Mouse (Mus musculus): ENCODE measurements around the gene Dgki. TPM values are rescaled to one million over a fixed set of nuclear protein-coding genes. Genes with fewer than 3 reads are reported as not detected.

Gene Dgki
- polyA plus RNA-seq, 1 experiment from 2014 or later = 4.0 TPM

DNA sequence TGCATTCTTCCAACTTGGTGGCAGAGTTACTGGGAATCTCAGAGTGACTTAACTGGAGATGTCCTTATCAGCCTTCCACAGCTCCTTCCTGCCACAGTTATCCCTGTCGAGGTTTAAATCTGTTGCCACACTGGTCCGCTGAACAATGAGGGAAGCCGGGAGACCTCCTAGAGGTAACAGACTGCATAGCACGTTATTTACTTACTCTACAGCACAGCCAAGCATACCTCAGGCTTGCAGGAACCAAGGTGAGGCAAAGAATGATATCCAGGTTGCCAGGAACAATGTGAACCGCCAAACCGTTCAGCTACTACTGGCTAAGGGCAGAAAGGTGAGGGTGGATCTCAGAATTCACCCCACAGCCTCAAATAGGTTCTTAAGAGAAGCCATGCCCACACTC is 78.0 kb downstream of the Dgki start:
- H3K9me3 ChIP-seq = no peaks in the 10 kb centered on the region
- WGBS = 53% methylated on average over 6 of the region's 6 CpGs
- no peak overlapping the region for H3K4me2 ChIP-seq
- H3K27ac ChIP-seq = no peak overlapping the region
- no peak overlapping the region for H3K4me3 ChIP-seq (replicated peaks)
- no peak for ATAC-seq (ENCODE audit: low FRiP score)
- H3K9ac ChIP-seq = no peak overlapping the region
- peaks cover 12% of the 10 kb centered on the region for H3K4me1 ChIP-seq
- H3K36me3 ChIP-seq (replicated peaks) = no peaks in the 10 kb centered on the region
- H3K27me3 ChIP-seq = no peaks in the 10 kb centered on the region

DNA sequence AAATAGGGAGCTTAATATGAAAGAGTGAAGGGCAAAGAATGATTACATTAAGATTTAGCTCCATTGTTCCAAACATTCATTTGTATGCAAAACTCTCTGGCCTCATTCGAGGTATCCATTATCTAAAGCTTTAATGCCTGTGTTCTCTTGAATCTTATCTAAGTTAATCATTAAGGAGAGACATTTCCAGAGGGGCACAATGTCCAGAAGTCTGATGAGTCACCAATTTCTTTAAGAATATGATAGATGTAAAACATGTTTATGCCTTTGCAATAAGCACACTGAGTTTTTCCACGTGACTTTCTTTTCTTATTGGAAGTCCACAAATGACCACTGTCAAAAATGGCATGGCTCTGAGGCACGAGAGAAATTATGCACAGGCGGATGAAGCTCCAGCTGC is 80.9 kb downstream of the Dgki start:
- H3K4me3 ChIP-seq (replicated peaks) = no peak overlapping the region
- no peak overlapping the region for H3K9ac ChIP-seq
- no peak overlapping the region for H3K27ac ChIP-seq
- H3K36me3 ChIP-seq (replicated peaks) = no peaks in the 10 kb centered on the region
- no peak for ATAC-seq (ENCODE audit: low FRiP score)
- no peak overlapping the region for H3K4me2 ChIP-seq
- peaks cover 18% of the 10 kb centered on the region for H3K4me1 ChIP-seq
- H3K27me3 ChIP-seq = no peaks in the 10 kb centered on the region; the same call in 1 of the 2 replicates
- H3K9me3 ChIP-seq = no peaks in the 10 kb centered on the region
- 77% methylated on average over 4 of the region's 4 CpGs for WGBS

DNA sequence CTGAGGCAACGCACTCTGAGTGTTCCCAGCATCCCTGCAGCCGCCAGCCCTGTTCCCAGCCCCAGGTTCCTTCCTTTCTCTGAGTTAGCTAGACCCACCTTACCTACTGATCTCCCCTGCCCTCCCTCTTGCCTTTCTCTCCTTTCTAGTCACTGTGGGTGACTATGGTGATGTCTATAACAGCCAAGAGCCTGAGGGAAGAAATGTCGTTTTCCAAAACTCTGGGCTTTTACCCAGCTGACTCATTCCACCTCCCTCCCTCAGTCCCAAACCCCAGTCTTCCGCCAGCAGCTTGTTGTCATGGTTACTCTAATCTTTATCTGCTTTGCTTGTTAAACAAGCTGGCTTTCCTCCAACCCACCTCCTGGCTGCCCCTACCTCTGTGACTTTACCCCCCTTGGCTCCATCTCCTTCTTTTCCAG is 83.6 kb downstream of the Dgki start:
- peak; percentile 39; the same call in 1 of the 2 replicates for ATAC-seq (ENCODE audit: low FRiP score)
- H3K4me2 ChIP-seq = no peak overlapping the region
- WGBS = 42% methylated on average over 4 of the region's 4 CpGs
- no peaks in the 10 kb centered on the region for H3K36me3 ChIP-seq (replicated peaks)
- H3K4me1 ChIP-seq = peaks cover 35% of the 10 kb centered on the region
- H3K27ac ChIP-seq = 0 out of 2 replicates have a peak overlapping the region, but pooled peaks have one; percentile 36
- H3K27me3 ChIP-seq = no peaks in the 10 kb centered on the region; the same call in 1 of the 2 replicates
- no peaks in the 10 kb centered on the region for H3K9me3 ChIP-seq
- H3K9ac ChIP-seq = no peak overlapping the region
- H3K4me3 ChIP-seq (replicated peaks) = no peak overlapping the region

- no peak for ATAC-seq (ENCODE audit: low FRiP score)
- WGBS = 38% methylated on average over 10 of the region's 10 CpGs
- H3K27ac ChIP-seq = no peak overlapping the region
Measured at GRCm38 (mm10) chr6:37215655-37216054, 84.3 kb downstream of the Dgki start.

DNA sequence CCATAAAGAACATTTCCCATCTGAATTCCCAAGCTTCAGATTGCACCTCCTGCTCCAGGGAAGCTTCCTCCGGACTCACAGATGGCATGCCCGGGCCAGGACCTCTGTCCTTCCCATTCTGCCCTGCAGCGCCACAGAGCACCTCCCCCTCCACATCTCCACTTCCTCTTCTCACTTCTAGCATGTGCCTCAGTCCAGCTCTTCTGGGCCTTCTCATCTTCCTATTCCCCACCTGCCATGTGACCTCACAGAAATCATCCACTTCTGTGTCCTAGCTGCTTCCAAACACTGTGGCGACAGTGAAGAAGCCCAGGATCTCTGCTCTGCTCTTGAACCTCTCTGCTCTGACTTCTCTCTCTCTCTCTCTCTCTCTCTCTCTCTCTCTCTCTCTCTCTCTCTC is 87.1 kb downstream of the Dgki start:
- no peak for ATAC-seq (ENCODE audit: low FRiP score)
- Histone ChIP-seq H3K9me3 (no peaks in the 10 kb centered on the region), H3K27ac (no peak overlapping the region), H3K9ac (no peak overlapping the region), H3K4me2 (no peak overlapping the region), H3K4me1 (peaks cover 38% of the 10 kb centered on the region), H3K36me3 (replicated peaks) (no peaks in the 10 kb centered on the region), H3K27me3 (no peaks in the 10 kb centered on the region; the same call in 1 of the 2 replicates), H3K4me3 (replicated peaks) (no peak overlapping the region)
- 79% methylated on average over 4 of the region's 4 CpGs for WGBS

More at GRCm38 (mm10) chr6:37215655-37216054, 84.3 kb downstream of the Dgki start:
- H3K4me1 ChIP-seq = peaks cover 38% of the 10 kb centered on the region
- H3K9me3 ChIP-seq = no peaks in the 10 kb centered on the region
- no peaks in the 10 kb centered on the region for H3K36me3 ChIP-seq (replicated peaks)
- no peak overlapping the region for H3K4me3 ChIP-seq (replicated peaks)
- no peaks in the 10 kb centered on the region; the same call in 1 of the 2 replicates for H3K27me3 ChIP-seq
- H3K4me2 ChIP-seq = no peak overlapping the region
- H3K9ac ChIP-seq = no peak overlapping the region

GRCm38 (mm10) chr6:37211545-37212247 is 88.3 kb downstream of the Dgki start:
- peak; percentile 51; the same call in 1 of the 2 replicates for ATAC-seq (ENCODE audit: low FRiP score)
- Histone ChIP-seq H3K4me2 (no peak overlapping the region), H3K36me3 (replicated peaks) (no peaks in the 10 kb centered on the region), H3K4me3 (replicated peaks) (no peak overlapping the region), H3K9ac (no peak overlapping the region), H3K27ac (peak overlapping the region; percentile 43; the same call in 1 of the 2 replicates), H3K27me3 (no peaks in the 10 kb centered on the region; the same call in 1 of the 2 replicates), H3K9me3 (no peaks in the 10 kb centered on the region), H3K4me1 (peaks cover 35% of the 10 kb centered on the region)
- WGBS = 18% methylated on average over 9 of the region's 9 CpGs

DNA sequence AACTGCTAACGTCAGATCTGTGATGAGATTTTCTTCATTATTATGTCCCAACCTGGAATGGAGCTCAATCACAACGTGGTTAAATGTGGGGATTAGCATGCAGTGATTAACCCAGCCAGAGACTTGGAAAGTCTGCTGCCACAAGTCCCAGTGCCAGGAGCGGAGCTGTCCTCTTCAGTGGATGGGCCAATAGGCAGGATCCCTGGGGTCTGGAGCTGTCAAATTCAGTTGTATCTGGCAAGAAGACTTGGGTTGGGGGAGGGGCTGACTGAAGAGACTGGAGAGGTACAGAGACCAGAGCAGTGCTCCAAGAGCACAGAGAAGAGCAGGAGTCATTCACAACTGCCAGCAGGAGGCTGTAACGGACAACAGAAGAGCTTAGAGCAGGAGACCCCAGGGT is 97.1 kb downstream of the Dgki start:
- Histone ChIP-seq H3K9ac (no peak overlapping the region), H3K9me3 (no peaks in the 10 kb centered on the region), H3K27ac (no peak overlapping the region), H3K4me1 (no peaks in the 10 kb centered on the region), H3K4me3 (replicated peaks) (no peak overlapping the region), H3K27me3 (no peaks in the 10 kb centered on the region), H3K4me2 (no peak overlapping the region), H3K36me3 (replicated peaks) (no peaks in the 10 kb centered on the region)
- ATAC-seq (ENCODE audit: low FRiP score) = no peak
- 69% methylated on average over 4 of the region's 4 CpGs for WGBS

GRCm38 (mm10) chr6:37200840-37201239 is 99.1 kb downstream of the Dgki start:
- Histone ChIP-seq H3K4me3 (replicated peaks) (no peak overlapping the region), H3K4me1 (0 out of 2 replicates have a peak, but pooled peaks cover 2% of the 10 kb centered on the region), H3K4me2 (no peak overlapping the region), H3K27ac (no peak overlapping the region), H3K9ac (no peak overlapping the region), H3K27me3 (no peaks in the 10 kb centered on the region), H3K9me3 (no peaks in the 10 kb centered on the region), H3K36me3 (replicated peaks) (no peaks in the 10 kb centered on the region)
- 87% methylated on average over 5 of the region's 5 CpGs for WGBS
- ATAC-seq (ENCODE audit: low FRiP score) = no peak

DNA sequence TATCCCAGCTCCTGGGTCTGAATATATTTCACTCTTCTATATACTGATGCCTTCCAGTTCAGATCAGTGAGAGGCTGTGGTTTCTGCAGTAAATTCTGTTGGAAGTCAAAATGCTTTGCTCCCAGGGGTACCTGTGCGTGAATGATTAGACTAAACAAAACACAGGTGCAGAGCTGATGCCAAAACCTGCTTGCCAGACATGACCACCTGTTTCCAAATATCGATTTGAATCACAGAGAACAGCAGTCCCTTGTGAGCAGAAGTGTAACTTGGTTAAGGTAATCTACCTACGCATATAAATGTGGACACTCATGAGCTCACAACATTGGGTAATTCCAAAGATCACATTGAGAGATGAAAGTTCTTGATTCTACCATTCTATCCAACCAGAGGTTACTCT is 100.5 kb downstream of the Dgki start:
- Histone ChIP-seq H3K27ac (no peak overlapping the region), H3K4me1 (0 out of 2 replicates have a peak, but pooled peaks cover 2% of the 10 kb centered on the region), H3K9me3 (no peaks in the 10 kb centered on the region), H3K27me3 (no peaks in the 10 kb centered on the region), H3K4me2 (no peak overlapping the region), H3K36me3 (replicated peaks) (no peaks in the 10 kb centered on the region), H3K4me3 (replicated peaks) (no peak overlapping the region), H3K9ac (no peak overlapping the region)
- WGBS = 91% methylated on average over 3 of the region's 3 CpGs
- ATAC-seq (ENCODE audit: low FRiP score) = no peak

DNA sequence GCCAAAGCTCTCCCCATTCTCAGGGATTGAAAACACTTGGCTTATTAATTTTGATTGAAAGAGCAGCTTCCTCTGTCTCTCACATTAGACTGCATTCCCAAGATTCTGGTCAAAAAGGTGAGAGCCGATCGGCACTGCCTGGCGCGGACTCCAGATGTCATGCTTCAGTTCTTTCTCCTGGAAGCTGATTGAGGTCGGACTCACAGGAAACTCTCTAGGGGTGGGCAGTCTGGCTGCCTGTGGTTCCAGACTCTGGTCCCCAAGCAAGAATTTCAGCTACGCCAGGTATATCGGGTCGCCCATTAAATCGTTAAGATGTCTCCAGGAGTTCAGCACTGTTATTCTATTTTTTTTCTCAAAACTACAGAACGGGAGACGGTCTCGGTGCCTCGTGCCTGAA is 102.2 kb downstream of the Dgki start:
- H3K9me3 ChIP-seq = no peaks in the 10 kb centered on the region
- 0 out of 2 replicates have a peak, but pooled peaks cover 6% of the 10 kb centered on the region for H3K4me1 ChIP-seq
- H3K27me3 ChIP-seq = no peaks in the 10 kb centered on the region
- no peak overlapping the region for H3K4me3 ChIP-seq (replicated peaks)
- ATAC-seq (ENCODE audit: low FRiP score) = no peak
- 78% methylated on average over 13 of the region's 13 CpGs for WGBS
- no peak overlapping the region for H3K4me2 ChIP-seq
- no peaks in the 10 kb centered on the region for H3K36me3 ChIP-seq (replicated peaks)
- no peak overlapping the region for H3K9ac ChIP-seq
- no peak overlapping the region for H3K27ac ChIP-seq

DNA sequence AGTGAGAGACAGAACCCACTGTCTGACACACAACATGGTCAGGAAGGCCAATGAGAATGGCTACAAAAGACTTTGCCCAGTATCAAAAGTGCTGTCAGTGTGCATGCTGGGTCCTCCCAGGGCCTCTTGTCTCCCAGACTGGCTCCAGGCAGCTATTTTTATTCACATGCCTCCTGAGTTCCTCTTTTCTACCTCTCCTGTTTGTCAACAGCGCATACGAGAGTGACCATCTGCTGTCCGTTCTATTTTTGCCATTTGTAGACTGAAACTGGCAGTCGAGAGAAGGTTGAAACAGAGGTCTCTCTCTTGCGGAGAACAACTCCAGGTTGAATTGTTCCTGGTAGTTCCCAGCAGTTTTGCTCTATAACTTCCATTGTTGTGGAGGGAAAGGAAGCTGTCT is 103.1 kb downstream of the Dgki start:
- no peak overlapping the region for H3K4me3 ChIP-seq (replicated peaks)
- H3K36me3 ChIP-seq (replicated peaks) = no peaks in the 10 kb centered on the region
- 88% methylated on average over 5 of the region's 5 CpGs for WGBS
- no peak overlapping the region for H3K27ac ChIP-seq
- H3K27me3 ChIP-seq = no peaks in the 10 kb centered on the region
- no peaks in the 10 kb centered on the region for H3K9me3 ChIP-seq
- no peak overlapping the region for H3K4me2 ChIP-seq
- no peak overlapping the region for H3K9ac ChIP-seq
- no peak for ATAC-seq (ENCODE audit: low FRiP score)
- 0 out of 2 replicates have a peak, but pooled peaks cover 6% of the 10 kb centered on the region for H3K4me1 ChIP-seq

GRCm38 (mm10) chr6:37195766-37196165 is 104.2 kb downstream of the Dgki start:
- no peak for ATAC-seq (ENCODE audit: low FRiP score)
- no peak overlapping the region for H3K4me3 ChIP-seq (replicated peaks)
- 0 out of 2 replicates have a peak, but pooled peaks cover 6% of the 10 kb centered on the region for H3K4me1 ChIP-seq
- no peak overlapping the region for H3K27ac ChIP-seq
- no peak overlapping the region for H3K9ac ChIP-seq
- H3K27me3 ChIP-seq = no peaks in the 10 kb centered on the region
- 81% methylated on average over 4 of the region's 4 CpGs for WGBS
- no peaks in the 10 kb centered on the region for H3K9me3 ChIP-seq
- H3K36me3 ChIP-seq (replicated peaks) = no peaks in the 10 kb centered on the region
- H3K4me2 ChIP-seq = no peak overlapping the region

GRCm38 (mm10) chr6:37181961-37182360 is 118.0 kb downstream of the Dgki start:
- H3K4me3 ChIP-seq (replicated peaks) = no peak overlapping the region
- no peak for ATAC-seq (ENCODE audit: low FRiP score)
- H3K27me3 ChIP-seq = no peaks in the 10 kb centered on the region
- no peak overlapping the region for H3K4me2 ChIP-seq
- no peak overlapping the region for H3K9ac ChIP-seq
- H3K9me3 ChIP-seq = no peaks in the 10 kb centered on the region
- H3K36me3 ChIP-seq (replicated peaks) = no peaks in the 10 kb centered on the region
- WGBS = 87% methylated on average over 4 of the region's 4 CpGs
- H3K27ac ChIP-seq = no peak overlapping the region
- H3K4me1 ChIP-seq = no peaks in the 10 kb centered on the region
